Mouse (Mus musculus): ENCODE data around the gene Gm20547. TPM values are rescaled to one million over a fixed set of nuclear protein-coding genes. Genes with fewer than 3 reads are reported as not detected.
"Not testable (repeated sequence)": the region's sequence is repeated elsewhere in the genome, so short reads cannot be mapped to it uniquely, and the experiment has no call there.

Gm20547 gene
- polyA plus RNA-seq, 1 experiment from 2014 or later = not detected

DNA sequence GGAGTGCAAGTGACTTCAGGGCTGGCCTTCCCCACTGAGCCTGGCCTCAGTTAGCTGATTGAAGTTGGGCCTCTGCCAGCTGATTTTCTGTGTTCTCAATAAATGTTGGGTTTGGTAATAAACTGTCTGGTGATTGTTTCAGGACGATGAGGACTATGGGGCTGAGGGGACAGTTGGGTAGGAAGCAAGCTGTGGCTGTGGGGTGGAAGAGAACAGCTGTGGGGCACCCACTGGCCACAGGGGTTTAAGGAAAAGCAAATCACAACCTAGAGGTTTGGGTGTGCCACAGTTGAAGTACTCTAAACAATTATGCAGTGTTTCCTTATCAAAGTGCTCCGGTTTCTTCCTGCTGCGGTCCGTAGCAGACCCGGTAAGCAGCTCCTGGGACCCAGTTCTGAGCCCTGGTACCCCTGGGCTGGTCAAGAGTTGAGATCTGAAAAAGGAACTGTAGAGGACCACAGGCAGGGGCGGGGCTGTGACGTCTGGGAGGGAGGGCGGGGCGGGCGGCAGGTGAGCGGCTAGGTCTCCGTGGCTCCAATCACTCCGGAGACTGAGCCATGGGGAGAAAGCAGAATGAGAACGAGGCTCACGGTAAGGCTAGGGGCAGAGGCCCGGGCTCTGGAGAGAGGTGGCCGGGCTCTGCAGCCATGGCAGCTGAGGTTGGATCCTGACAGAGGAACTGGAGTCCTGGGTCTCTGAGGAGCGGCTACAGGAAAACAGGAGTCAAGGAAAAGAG, 32.3 kb upstream of the Gm20547 start, which contains the start of gene Slc44a4:
Slc44a4 (plus strand) TSS at position 537 of the 736 bp plus-strand sequence.
- Histone ChIP-seq H3K36me3 (ENCODE audit: control insufficient read depth, insufficient read depth, low read length) (peaks cover 36% of the 10 kb centered on the region), H3K4me3 (ENCODE audit: low read depth, low read length) (no peak within 1 kb of the TSS), H3K27me3 (ENCODE audit: control insufficient read depth, insufficient read depth, low read depth, low read length) (no peaks in the 10 kb centered on the region), H3K27ac (ENCODE audit: low read length) (no peak within 1 kb of the TSS), H3K9me3 (replicated peaks; ENCODE audit: control insufficient read depth, low read length, poor library complexity, severe bottlenecking) (no peaks in the 10 kb centered on the region), H3K4me2 (ENCODE audit: low read length) (no peak within 1 kb of the TSS), H3K9ac (ENCODE audit: low read depth, low read length) (no peak within 1 kb of the TSS), H3K4me1 (ENCODE audit: control insufficient read depth, insufficient read depth, low read length) (no peaks in the 10 kb centered on the region)
- WGBS = 47% methylated on average over 18 of the region's 18 CpGs
- ATAC-seq = no peak

DNA sequence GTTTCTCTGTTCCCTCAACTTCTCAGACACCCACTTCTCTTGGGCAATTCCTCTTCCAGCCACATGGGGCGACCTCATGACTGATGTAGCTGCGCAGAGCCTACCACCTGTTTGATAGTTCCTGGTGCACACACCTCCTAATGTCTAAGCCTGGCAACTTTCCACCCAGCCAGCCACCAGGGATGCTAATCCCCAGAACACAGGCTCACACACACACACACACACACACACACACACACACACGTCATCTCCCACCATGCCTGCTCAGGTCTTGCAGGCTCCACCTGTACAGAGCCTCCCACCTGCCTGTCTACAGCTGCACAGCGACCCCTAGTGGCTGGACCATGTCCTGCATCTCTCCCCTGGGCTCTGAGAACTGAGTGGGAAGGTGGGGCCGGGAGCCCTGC, 30.1 kb upstream of the Gm20547 start:
- no peak overlapping the region for H3K27ac ChIP-seq (ENCODE audit: low read length)
- ATAC-seq = peak; percentile 55; the same call in 1 of the 2 replicates
- peaks cover 56% of the 10 kb centered on the region for H3K36me3 ChIP-seq (ENCODE audit: control insufficient read depth, insufficient read depth, low read length)
- H3K27me3 ChIP-seq (ENCODE audit: control insufficient read depth, insufficient read depth, low read depth, low read length) = no peaks in the 10 kb centered on the region
- no peak overlapping the region for H3K9ac ChIP-seq (ENCODE audit: low read depth, low read length)
- no peak overlapping the region for H3K4me2 ChIP-seq (ENCODE audit: low read length)
- H3K4me1 ChIP-seq (ENCODE audit: control insufficient read depth, insufficient read depth, low read length) = no peaks in the 10 kb centered on the region
- no peak overlapping the region for H3K4me3 ChIP-seq (ENCODE audit: low read depth, low read length)
- no peaks in the 10 kb centered on the region for H3K9me3 ChIP-seq (replicated peaks; ENCODE audit: control insufficient read depth, low read length, poor library complexity, severe bottlenecking)
- 46% methylated on average over 5 of the region's 5 CpGs for WGBS

DNA sequence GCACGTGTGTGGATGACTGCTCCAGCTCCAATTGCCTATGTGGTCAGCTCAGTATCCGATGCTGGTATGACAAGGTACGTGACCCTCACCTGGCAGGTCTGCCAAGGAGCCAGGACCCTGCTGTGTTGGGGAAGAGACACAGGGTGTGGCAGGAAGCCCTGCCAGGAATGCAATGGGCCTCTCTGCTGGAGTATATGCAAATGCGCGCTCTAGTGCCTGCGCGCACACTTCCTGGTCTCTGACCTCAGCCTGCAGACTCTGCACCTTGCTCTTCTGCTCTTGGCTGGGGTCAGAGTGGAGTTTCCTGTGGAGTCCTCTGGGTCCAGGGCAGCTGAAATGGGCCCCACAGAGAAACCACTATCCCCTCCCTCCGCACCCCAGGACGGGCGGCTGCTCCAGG, 29.1 kb upstream of the Gm20547 start:
- Histone ChIP-seq H3K27ac (ENCODE audit: low read length) (no peak overlapping the region), H3K4me2 (ENCODE audit: low read length) (no peak overlapping the region), H3K9ac (ENCODE audit: low read depth, low read length) (no peak overlapping the region), H3K4me1 (ENCODE audit: control insufficient read depth, insufficient read depth, low read length) (no peaks in the 10 kb centered on the region), H3K9me3 (replicated peaks; ENCODE audit: control insufficient read depth, low read length, poor library complexity, severe bottlenecking) (no peaks in the 10 kb centered on the region), H3K4me3 (ENCODE audit: low read depth, low read length) (no peak overlapping the region), H3K36me3 (ENCODE audit: control insufficient read depth, insufficient read depth, low read length) (peaks cover 66% of the 10 kb centered on the region), H3K27me3 (ENCODE audit: control insufficient read depth, insufficient read depth, low read depth, low read length) (no peaks in the 10 kb centered on the region)
- WGBS = 88% methylated on average over 10 of the region's 10 CpGs
- no peak for ATAC-seq

DNA sequence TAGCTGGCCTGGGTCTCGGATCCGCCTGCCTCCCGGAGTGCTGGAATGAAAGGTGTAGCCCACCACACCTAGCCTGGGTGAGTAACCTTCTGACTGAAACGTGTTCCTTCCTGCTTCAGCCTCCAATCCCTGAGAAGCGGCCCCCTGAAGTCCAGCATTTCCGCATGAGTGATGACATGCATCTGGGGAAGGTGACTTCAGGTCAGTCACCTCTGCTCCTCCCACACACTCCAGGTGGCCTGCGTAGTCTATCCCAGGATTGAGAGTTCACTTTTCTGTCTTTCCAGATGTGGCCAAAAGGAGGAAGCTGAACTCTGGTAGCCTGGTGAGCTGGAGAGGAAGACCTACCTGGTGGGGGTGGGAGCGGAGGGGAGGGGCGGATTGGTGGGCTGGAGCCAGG, 21.1 kb upstream of the Gm20547 start:
- 91% methylated on average over 9 of the region's 9 CpGs for WGBS
- Histone ChIP-seq H3K4me3 (ENCODE audit: low read depth, low read length) (no peak overlapping the region), H3K9ac (ENCODE audit: low read depth, low read length) (no peak overlapping the region), H3K36me3 (ENCODE audit: control insufficient read depth, insufficient read depth, low read length) (peaks cover 37% of the 10 kb centered on the region), H3K27ac (ENCODE audit: low read length) (no peak overlapping the region), H3K9me3 (replicated peaks; ENCODE audit: control insufficient read depth, low read length, poor library complexity, severe bottlenecking) (no peaks in the 10 kb centered on the region), H3K27me3 (ENCODE audit: control insufficient read depth, insufficient read depth, low read depth, low read length) (no peaks in the 10 kb centered on the region), H3K4me2 (ENCODE audit: low read length) (no peak overlapping the region), H3K4me1 (ENCODE audit: control insufficient read depth, insufficient read depth, low read length) (peaks cover 11% of the 10 kb centered on the region)
- no peak for ATAC-seq

DNA sequence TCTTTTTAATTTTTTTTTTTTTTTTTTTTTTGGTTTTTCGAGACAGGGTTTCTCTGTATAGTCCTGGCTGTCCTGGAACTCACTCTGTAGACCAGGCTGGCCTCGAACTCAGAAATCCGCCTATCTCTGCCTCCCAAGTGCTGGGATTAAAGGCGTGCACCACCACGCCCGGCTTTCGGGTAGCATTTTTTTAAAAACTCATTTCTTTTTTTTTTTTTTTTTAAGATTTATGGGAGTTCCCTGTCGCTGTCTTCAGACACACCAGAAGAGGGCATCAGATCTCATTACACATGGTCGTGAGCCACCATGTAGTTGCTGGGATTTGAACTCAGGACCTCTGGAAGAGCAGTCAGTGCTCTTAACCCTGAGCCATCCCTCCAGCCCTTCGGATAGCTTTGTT, 20.1 kb upstream of the Gm20547 start:
- WGBS = 92% methylated on average over 9 of the region's 10 CpGs
- H3K4me2 ChIP-seq (ENCODE audit: low read length); H3K9ac ChIP-seq (ENCODE audit: low read depth, low read length); ATAC-seq; H3K4me3 ChIP-seq (ENCODE audit: low read depth, low read length); H3K27me3 ChIP-seq (ENCODE audit: control insufficient read depth, insufficient read depth, low read depth, low read length); H3K9me3 ChIP-seq (replicated peaks; ENCODE audit: control insufficient read depth, low read length, poor library complexity, severe bottlenecking); H3K27ac ChIP-seq (ENCODE audit: low read length): not testable (repeated sequence)
- Histone ChIP-seq H3K4me1 (ENCODE audit: control insufficient read depth, insufficient read depth, low read length) (peaks cover 19% of the 10 kb centered on the region), H3K36me3 (ENCODE audit: control insufficient read depth, insufficient read depth, low read length) (peaks cover 29% of the 10 kb centered on the region)

DNA sequence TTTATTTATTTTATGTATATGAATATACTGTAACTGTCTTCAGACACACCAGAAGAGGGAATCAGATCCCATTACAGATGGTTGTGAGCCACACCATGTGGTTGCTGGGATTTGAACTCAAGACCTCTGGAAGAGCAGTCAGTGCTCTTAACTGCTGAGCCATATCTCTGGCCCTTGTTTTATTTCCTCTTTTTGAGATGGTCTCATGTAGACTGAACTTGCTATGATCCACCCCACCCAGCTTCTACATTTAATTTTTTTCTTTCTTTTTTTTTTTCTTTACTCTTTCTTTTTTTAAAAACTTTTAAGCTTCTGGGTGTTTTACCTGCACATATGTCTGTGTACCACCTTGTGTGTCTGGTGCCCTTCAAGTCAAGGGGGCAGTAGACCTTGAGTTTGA, 19.0 kb upstream of the Gm20547 start:
- Histone ChIP-seq H3K36me3 (ENCODE audit: control insufficient read depth, insufficient read depth, low read length) (peaks cover 21% of the 10 kb centered on the region), H3K4me1 (ENCODE audit: control insufficient read depth, insufficient read depth, low read length) (peaks cover 30% of the 10 kb centered on the region)
- H3K4me3 ChIP-seq (ENCODE audit: low read depth, low read length); H3K9ac ChIP-seq (ENCODE audit: low read depth, low read length); H3K9me3 ChIP-seq (replicated peaks; ENCODE audit: control insufficient read depth, low read length, poor library complexity, severe bottlenecking); H3K27me3 ChIP-seq (ENCODE audit: control insufficient read depth, insufficient read depth, low read depth, low read length); ATAC-seq; H3K4me2 ChIP-seq (ENCODE audit: low read length); H3K27ac ChIP-seq (ENCODE audit: low read length): not testable (repeated sequence)

DNA sequence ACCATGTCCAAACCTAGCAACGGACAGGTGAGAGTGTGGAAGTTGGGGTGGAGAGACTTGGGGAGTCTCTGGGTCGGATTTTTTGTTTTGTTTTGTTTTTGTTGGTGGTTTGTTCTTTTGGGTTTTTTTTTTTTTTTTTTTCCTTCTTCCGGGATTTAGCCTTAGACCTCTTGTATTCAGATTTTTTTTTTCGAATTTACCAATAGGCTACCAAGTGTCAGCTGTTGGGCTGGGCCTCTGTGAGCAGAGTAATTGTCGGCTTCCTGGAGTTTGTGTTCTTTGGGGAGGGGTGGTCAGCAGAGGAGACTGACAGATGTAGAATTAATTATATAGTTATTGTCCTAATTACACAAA, 18.0 kb upstream of the Gm20547 start:
- peaks cover 37% of the 10 kb centered on the region for H3K4me1 ChIP-seq (ENCODE audit: control insufficient read depth, insufficient read depth, low read length)
- H3K4me3 ChIP-seq (ENCODE audit: low read depth, low read length) = peak overlapping the region; percentile 93
- 2% methylated on average over 5 of the region's 5 CpGs for WGBS
- H3K27ac ChIP-seq (ENCODE audit: low read length) = no peak overlapping the region
- H3K36me3 ChIP-seq (ENCODE audit: control insufficient read depth, insufficient read depth, low read length) = peaks cover 13% of the 10 kb centered on the region
- H3K27me3 ChIP-seq (ENCODE audit: control insufficient read depth, insufficient read depth, low read depth, low read length) = no peaks in the 10 kb centered on the region
- no peak for ATAC-seq
- peak overlapping the region; percentile 93 for H3K4me2 ChIP-seq (ENCODE audit: low read length)
- peak overlapping the region; percentile 95 for H3K9ac ChIP-seq (ENCODE audit: low read depth, low read length)
- no peaks in the 10 kb centered on the region for H3K9me3 ChIP-seq (replicated peaks; ENCODE audit: control insufficient read depth, low read length, poor library complexity, severe bottlenecking)

DNA sequence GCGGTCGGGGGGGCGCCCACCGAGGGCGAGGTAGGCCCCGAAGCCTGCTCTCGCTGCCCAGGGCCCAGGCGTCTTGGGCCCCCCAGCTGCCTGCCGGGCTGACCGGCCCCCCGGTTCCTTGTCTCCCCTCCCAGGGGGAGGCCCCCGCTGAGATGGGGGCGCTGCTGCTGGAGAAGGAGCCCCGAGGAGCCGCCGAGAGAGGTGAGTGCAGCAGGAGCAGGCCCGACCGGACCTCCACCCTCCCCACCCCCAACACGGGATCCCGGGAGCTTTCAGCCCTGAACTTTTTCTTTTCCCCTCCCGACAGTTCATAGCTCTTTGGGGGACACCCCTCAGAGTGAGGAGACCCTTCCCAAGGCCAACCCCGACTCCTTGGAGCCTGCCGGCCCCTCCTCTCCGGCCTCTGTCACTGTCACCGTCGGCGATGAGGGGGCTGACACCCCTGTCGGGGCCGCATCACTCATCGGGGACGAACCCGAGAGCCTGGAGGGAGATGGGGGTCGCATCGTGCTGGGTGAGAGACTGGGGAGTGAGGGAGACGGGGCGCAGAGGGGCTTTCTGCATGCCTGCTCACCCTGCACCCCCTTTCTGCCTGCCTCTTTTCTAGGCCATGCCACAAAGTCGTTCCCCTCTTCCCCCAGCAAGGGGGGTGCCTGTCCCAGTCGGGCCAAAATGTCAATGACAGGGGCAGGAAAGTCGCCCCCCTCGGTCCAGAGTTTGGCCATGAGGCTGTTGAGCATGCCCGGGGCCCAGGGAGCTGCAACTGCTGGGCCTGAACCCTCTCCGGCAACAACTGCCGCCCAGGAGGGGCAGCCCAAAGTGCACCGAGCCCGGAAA, 17.4 kb upstream of the Gm20547 start:
- Histone ChIP-seq H3K4me2 (ENCODE audit: low read length) (peak overlapping the region; percentile 93), H3K36me3 (ENCODE audit: control insufficient read depth, insufficient read depth, low read length) (peaks cover 11% of the 10 kb centered on the region), H3K27ac (ENCODE audit: low read length) (peak overlapping the region; percentile 97), H3K27me3 (ENCODE audit: control insufficient read depth, insufficient read depth, low read depth, low read length) (no peaks in the 10 kb centered on the region), H3K4me3 (ENCODE audit: low read depth, low read length) (peak overlapping the region; percentile 93), H3K9ac (ENCODE audit: low read depth, low read length) (peak overlapping the region; percentile 95), H3K4me1 (ENCODE audit: control insufficient read depth, insufficient read depth, low read length) (peaks cover 37% of the 10 kb centered on the region), H3K9me3 (replicated peaks; ENCODE audit: control insufficient read depth, low read length, poor library complexity, severe bottlenecking) (no peaks in the 10 kb centered on the region)
- 0 out of 2 replicates have a peak, but pooled peaks have one; percentile 2 for ATAC-seq
- WGBS = under 1% methylated on average over 34 of the region's 45 CpGs

DNA sequence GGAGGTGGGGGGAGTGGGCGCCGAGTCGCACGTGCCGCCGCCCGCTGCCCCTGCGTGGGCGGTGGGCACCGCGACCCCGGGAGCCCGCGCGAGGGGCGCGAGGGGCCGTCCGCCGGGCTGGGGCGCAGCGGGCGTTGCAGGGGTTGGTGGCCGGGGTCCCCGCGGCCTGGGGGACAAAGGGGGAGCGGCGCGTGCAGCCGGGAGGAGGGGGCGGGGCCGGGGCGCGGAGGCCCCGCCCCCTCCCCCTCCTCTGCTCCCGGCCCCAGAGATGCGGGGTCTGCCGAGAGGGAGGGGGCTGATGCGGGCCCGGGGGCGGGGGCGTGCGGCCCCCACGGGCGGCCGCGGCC, 16.8 kb upstream of the Gm20547 start:
- Histone ChIP-seq H3K4me2 (ENCODE audit: low read length) (peak overlapping the region; percentile 93), H3K9ac (ENCODE audit: low read depth, low read length) (peak overlapping the region; percentile 95), H3K4me1 (ENCODE audit: control insufficient read depth, insufficient read depth, low read length) (peaks cover 38% of the 10 kb centered on the region), H3K36me3 (ENCODE audit: control insufficient read depth, insufficient read depth, low read length) (peaks cover 9% of the 10 kb centered on the region), H3K9me3 (replicated peaks; ENCODE audit: control insufficient read depth, low read length, poor library complexity, severe bottlenecking) (no peaks in the 10 kb centered on the region), H3K27me3 (ENCODE audit: control insufficient read depth, insufficient read depth, low read depth, low read length) (no peaks in the 10 kb centered on the region), H3K4me3 (ENCODE audit: low read depth, low read length) (peak overlapping the region; percentile 93), H3K27ac (ENCODE audit: low read length) (peak overlapping the region; percentile 97)
- no peak for ATAC-seq
- WGBS = 2% methylated on average over 12 of the region's 47 CpGs

Data from midbrain, embryonic 16.5 days (tissue).